Mouse (Mus musculus): ENCODE measurements around the gene Slc26a1. TPM values are rescaled to one million over a fixed set of nuclear protein-coding genes. Genes with fewer than 3 reads are reported as not detected.
"Not testable (repeated sequence)": the region's sequence is repeated elsewhere in the genome, so short reads cannot be mapped to it uniquely, and the experiment has no call there.

Slc26a1 gene
- total and polyA plus RNA-seq, 2 experiments from 2014 or later = 3.9 to 6.9 TPM

DNA sequence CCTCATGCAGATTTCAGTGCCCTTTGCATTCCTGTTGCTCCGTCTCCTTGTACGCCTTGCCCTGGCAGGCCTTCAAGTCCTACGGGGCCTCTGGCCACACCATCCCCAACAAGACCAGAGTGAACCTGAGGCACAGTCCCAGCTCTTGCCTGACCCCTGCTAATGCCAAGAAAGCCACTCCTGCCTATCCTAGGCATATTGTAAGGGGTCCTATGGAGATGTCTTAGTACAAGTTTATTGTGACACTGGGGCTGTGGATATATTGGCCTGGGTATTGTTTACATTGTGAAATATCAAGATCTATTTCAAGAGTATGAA, 29.1 kb downstream of the Slc26a1 start:
- Histone ChIP-seq H3K27ac (ENCODE audit: low read depth, low read length) (no peak overlapping the region), H3K36me3 (ENCODE audit: insufficient read depth) (peaks cover 57% of the 10 kb centered on the region), H3K4me1 (ENCODE audit: insufficient read depth) (no peaks in the 10 kb centered on the region), H3K9ac (no peak overlapping the region), H3K4me2 (ENCODE audit: low read depth) (no peak overlapping the region), H3K9me3 (ENCODE audit: low read length) (no peaks in the 10 kb centered on the region), H3K4me3 (ENCODE audit: low read depth, low read length) (no peak overlapping the region), H3K27me3 (ENCODE audit: insufficient read depth, low read length) (no peaks in the 10 kb centered on the region)
- TF ChIP-seq CTCF (IDR thresholded peaks at IDR 0.05; ENCODE audit: low read depth) = no peak
- WGBS = 81% methylated on average over 3 of the region's 3 CpGs
- DNase-seq (no peak), ATAC-seq (no peak)

DNA sequence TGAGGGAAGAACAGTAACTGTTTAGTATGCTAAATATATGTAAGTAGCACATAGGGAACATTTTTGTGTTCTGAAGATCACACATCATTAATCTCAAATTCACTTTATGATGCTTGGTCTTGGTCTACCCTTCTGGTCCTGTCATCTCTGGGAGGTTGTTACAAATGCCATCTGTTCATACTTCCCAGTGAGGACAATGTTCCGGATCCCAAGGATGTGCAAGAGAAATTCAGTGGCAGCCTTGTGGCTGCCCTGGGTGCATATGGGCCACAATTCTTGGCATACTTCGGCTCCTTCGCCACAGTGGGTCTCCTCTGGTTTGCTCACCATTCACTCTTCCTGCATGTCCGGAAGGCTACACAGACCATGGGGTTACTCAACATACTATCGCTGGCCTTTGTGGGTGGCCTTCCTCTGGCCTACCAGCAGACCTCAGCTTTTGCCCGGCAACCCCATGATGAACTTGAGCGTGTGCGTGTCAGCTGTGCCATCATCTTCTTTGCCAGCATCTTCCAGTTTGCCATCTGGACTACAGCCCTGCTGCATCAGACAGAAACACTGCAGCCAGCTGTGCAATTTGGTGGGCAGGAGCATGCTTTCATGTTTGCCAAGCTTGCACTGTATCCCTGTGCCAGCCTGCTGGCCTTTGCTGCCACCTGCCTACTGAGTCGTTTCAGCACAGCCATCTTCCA, 29.6 kb downstream of the Slc26a1 start:
- Histone ChIP-seq H3K4me3 (ENCODE audit: low read depth, low read length) (no peak overlapping the region), H3K9ac (no peak overlapping the region), H3K4me1 (ENCODE audit: insufficient read depth) (no peaks in the 10 kb centered on the region), H3K36me3 (ENCODE audit: insufficient read depth) (peaks cover 52% of the 10 kb centered on the region), H3K4me2 (ENCODE audit: low read depth) (no peak overlapping the region), H3K27me3 (ENCODE audit: insufficient read depth, low read length) (no peaks in the 10 kb centered on the region), H3K27ac (ENCODE audit: low read depth, low read length) (no peak overlapping the region), H3K9me3 (ENCODE audit: low read length) (no peaks in the 10 kb centered on the region)
- DNase-seq (peak; percentile 27), ATAC-seq (peak; percentile 40)
- WGBS = 81% methylated on average over 9 of the region's 9 CpGs
- TF ChIP-seq CTCF (IDR thresholded peaks at IDR 0.05; ENCODE audit: low read depth) = no peak

DNA sequence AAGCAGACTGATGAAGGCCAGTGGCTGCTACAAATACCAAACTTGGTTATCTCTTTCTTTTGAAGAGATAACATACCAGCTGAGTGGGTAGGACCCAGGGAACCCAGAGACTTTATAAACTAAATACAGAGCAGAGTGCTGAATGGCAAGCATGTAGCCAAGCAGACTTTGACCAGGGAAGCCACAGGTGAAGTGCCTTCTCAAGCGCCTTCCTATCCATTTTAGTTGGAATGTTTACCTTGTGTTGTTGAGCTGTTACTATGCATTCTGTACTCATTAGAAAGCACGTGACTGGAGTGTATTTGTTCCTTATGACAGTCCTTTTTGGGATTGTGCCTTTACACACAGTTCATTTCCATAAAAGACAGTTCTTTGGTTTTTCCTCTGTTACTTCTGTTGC, 31.7 kb downstream of the Slc26a1 start:
- no peaks in the 10 kb centered on the region for H3K4me1 ChIP-seq (ENCODE audit: insufficient read depth)

DNA sequence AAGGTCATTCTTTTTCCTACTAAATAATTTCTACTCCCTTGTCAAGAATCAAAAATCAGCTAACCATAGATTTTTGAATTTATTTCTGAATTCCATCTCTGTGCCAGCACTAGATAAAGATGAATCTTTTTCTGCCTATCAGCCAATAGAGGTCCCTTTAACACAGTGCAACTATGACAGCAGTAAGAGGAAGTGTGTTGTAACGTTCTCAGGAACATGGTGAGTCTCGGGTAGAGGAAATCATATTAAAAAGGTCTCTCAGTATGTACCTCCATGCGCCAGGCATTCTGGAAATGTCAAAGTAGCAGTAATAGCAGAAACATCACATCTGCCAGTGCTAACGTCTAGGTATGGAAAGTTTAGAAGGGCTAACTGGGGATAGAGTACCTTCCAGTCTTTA, 39.2 kb downstream of the Slc26a1 start:
- H3K36me3 ChIP-seq (ENCODE audit: insufficient read depth) = 0 out of 2 replicates have a peak, but pooled peaks cover 12% of the 10 kb centered on the region
- H3K9ac ChIP-seq = no peak overlapping the region
- ATAC-seq (no peak), DNase-seq (no peak)
- no peak for TF ChIP-seq CTCF (IDR thresholded peaks at IDR 0.05; ENCODE audit: low read depth)
- WGBS = 78% methylated on average over 4 of the region's 4 CpGs
- no peak overlapping the region for H3K4me3 ChIP-seq (ENCODE audit: low read depth, low read length)
- no peaks in the 10 kb centered on the region for H3K4me1 ChIP-seq (ENCODE audit: insufficient read depth)
- no peak overlapping the region for H3K27ac ChIP-seq (ENCODE audit: low read depth, low read length)
- no peak overlapping the region for H3K4me2 ChIP-seq (ENCODE audit: low read depth)
- no peaks in the 10 kb centered on the region for H3K9me3 ChIP-seq (ENCODE audit: low read length)
- H3K27me3 ChIP-seq (ENCODE audit: insufficient read depth, low read length) = no peaks in the 10 kb centered on the region

More for the DNA sequence above, 31.7 kb downstream of the Slc26a1 start:
- Histone ChIP-seq H3K27ac (ENCODE audit: low read depth, low read length) (no peak overlapping the region), H3K27me3 (ENCODE audit: insufficient read depth, low read length) (no peaks in the 10 kb centered on the region), H3K4me2 (ENCODE audit: low read depth) (no peak overlapping the region), H3K36me3 (ENCODE audit: insufficient read depth) (peaks cover 44% of the 10 kb centered on the region), H3K4me3 (ENCODE audit: low read depth, low read length) (no peak overlapping the region), H3K9me3 (ENCODE audit: low read length) (no peaks in the 10 kb centered on the region), H3K9ac (no peak overlapping the region)
- TF ChIP-seq CTCF (IDR thresholded peaks at IDR 0.05; ENCODE audit: low read depth) = no peak
- DNase-seq (no peak), ATAC-seq (no peak)
- 80% methylated on average over 2 of the region's 2 CpGs for WGBS

DNA sequence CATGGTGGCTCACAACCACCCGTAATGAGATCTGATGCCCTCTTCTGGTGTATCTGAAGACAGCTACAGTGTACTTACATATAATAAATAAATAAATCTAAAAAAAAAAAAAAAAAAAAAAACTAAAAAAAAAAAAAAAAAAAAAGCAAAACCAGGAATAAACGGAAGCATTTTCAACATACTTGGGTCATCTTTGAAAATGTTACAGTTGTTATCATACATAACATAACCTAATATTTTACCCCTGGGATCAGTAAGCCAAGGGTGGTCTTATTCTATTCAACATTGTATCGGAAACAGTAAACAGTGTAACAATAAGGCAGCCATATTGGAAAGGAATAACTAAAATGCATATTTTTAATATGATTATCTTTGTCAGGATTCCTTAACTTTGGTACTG, 41.3 kb downstream of the Slc26a1 start:
- 89% methylated on average over 2 of the region's 3 CpGs for WGBS
- not testable (repeated sequence) for DNase-seq; H3K4me3 ChIP-seq (ENCODE audit: low read depth, low read length); H3K9me3 ChIP-seq (ENCODE audit: low read length); ATAC-seq; H3K27me3 ChIP-seq (ENCODE audit: insufficient read depth, low read length); H3K4me2 ChIP-seq (ENCODE audit: low read depth); H3K4me1 ChIP-seq (ENCODE audit: insufficient read depth); H3K36me3 ChIP-seq (ENCODE audit: insufficient read depth); H3K9ac ChIP-seq; H3K27ac ChIP-seq (ENCODE audit: low read depth, low read length)

DNA sequence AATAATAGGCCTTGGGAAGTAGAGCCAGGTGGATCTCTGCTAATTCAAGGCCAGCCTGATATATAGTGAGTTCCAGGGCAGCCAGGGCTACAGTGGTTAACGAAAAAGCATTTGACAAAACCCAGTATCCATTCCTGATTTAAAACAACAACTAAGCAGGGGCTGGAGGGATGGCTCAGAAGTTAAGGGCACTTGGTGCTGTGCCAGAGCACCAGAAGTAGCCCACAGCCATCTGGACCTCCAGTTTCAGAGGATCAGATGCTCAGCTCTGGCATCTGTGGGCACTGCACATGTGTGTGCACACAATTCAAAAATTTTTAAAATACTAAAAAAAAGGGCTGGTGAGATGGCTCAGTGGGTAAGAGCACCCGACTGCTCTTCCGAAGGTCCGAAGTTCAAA, 41.7 kb downstream of the Slc26a1 start:
- H3K9me3 ChIP-seq (ENCODE audit: low read length) = no peaks in the 10 kb centered on the region
- TF ChIP-seq CTCF (IDR thresholded peaks at IDR 0.05; ENCODE audit: low read depth) = no peak
- DNase-seq (no peak), ATAC-seq (no peak)
- no peaks in the 10 kb centered on the region for H3K27me3 ChIP-seq (ENCODE audit: insufficient read depth, low read length)
- H3K27ac ChIP-seq (ENCODE audit: low read depth, low read length) = no peak overlapping the region
- H3K4me3 ChIP-seq (ENCODE audit: low read depth, low read length) = no peak overlapping the region
- 0 out of 2 replicates have a peak, but pooled peaks cover 4% of the 10 kb centered on the region for H3K4me1 ChIP-seq (ENCODE audit: insufficient read depth)
- WGBS = 88% methylated on average over 4 of the region's 4 CpGs
- H3K9ac ChIP-seq = no peak overlapping the region
- H3K36me3 ChIP-seq (ENCODE audit: insufficient read depth) = no peaks in the 10 kb centered on the region
- H3K4me2 ChIP-seq (ENCODE audit: low read depth) = no peak overlapping the region

DNA sequence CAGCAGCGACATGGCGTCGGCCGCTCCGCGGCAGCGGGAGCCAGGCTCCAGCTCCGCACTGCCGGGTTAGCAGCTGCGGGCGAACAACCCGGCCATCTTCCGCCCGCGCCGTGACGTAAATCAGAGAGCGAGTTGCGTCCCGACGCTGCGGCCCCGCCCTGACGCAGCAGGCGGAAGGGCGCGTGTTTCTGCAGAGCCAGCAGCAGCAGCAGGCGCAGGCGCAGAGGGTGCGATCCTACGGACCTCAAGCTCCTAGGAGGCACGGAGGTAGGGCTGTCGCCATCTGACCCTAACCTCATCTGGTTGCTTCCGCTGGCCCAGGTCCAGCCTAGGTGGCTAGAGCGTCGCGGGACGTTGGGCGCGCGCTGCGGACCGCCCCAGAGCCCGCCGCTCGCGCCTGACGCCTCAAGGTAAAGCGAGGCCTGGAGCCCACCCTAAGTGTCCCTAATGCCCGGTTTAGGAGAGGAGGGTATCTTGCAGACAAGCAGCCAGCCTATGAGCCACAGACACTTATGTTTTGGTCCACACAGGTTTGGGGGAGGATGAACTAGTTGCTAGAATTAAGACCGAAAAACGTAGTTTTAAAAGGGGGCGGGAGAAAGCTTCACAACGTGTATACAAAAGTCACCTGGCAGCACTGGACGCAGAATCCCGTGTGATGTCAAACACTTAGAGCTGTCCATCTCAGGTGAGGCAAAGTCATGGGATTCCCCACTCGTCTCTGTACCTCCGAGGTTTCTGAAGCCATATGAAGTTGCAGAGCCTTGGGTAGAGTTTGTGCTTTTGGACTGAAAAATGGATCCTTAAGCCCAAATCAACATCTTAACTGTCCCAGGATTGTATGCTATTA, 45.5 kb downstream of the Slc26a1 start, which contains the start of the genes Gak and Tmem175:
TSS of gene Gak (minus strand) at position 122 of the 850 bp plus-strand sequence.
TSS of gene Tmem175 (plus strand) at position 137 of the 850 bp plus-strand sequence.
- Histone ChIP-seq H3K27ac (ENCODE audit: low read depth, low read length) (peak within 1 kb of the TSS; percentile 89), H3K9ac (peak within 1 kb of the TSS; percentile 96), H3K9me3 (ENCODE audit: low read length) (no peaks in the 10 kb centered on the region), H3K36me3 (ENCODE audit: insufficient read depth) (no peaks in the 10 kb centered on the region), H3K27me3 (ENCODE audit: insufficient read depth, low read length) (no peaks in the 10 kb centered on the region), H3K4me2 (ENCODE audit: low read depth) (peak within 1 kb of the TSS; percentile 89), H3K4me3 (ENCODE audit: low read depth, low read length) (peak within 1 kb of the TSS; percentile 91), H3K4me1 (ENCODE audit: insufficient read depth) (0 out of 2 replicates have a peak, but pooled peaks cover 4% of the 10 kb centered on the region)
- WGBS = 3% methylated on average over 58 of the region's 58 CpGs
- TF ChIP-seq CTCF (IDR thresholded peaks at IDR 0.05; ENCODE audit: low read depth) = no peak
- ATAC-seq = peak; percentile 99
- peak; percentile 96 for DNase-seq

All from forebrain, postnatal 0 days (tissue).